Mouse (Mus musculus): ENCODE measurements around the gene Tbce. TPM values are rescaled to one million over a fixed set of nuclear protein-coding genes. Genes with fewer than 3 reads are reported as not detected.

The Tbce gene
- polyA plus RNA-seq, 1 experiment: 5.2 TPM

DNA sequence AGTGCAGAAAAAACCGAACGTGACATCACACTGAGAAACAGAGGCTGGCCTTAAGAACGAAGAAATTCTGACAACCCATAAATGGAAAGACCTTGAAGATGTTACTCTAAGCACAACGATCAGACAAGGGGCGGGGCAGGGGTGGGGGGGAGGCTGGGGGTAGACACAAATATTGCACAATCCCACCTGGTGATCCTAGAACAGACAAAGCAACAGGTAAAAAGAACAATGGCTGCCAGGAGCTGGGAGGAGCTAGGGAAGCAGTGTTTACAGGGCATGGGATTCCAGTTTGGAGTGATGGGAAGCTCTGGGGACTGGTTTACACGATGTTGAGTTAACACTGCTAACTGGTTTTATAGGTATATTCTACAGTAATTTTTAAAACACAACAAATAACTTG, 23.8 kb downstream of the Tbce start:
- H3K4me3 ChIP-seq (ENCODE audit: low read depth, low read length): no peak overlapping the region
- H3K4me1 ChIP-seq (ENCODE audit: control insufficient read depth, insufficient read depth, insufficient read length, low read length): no peaks in the 10 kb centered on the region; the same call in 1 of the 2 replicates
- no peak overlapping the region for H3K27ac ChIP-seq (ENCODE audit: insufficient read depth, low read depth, low read length)
- WGBS: 77% methylated on average over 6 of the region's 6 CpGs
- TF ChIP-seq POLR2A (IDR thresholded peaks at IDR 0.05; ENCODE audit: low read depth, low read length) (no peak), CTCF (IDR thresholded peaks at IDR 0.05; ENCODE audit: extremely low read depth, insufficient read length, insufficient replicate concordance, low read depth, low read length) (no peak)
- no peaks in the 10 kb centered on the region for H3K27me3 ChIP-seq (ENCODE audit: control insufficient read depth, insufficient read depth, low read length)
- H3K36me3 ChIP-seq (ENCODE audit: control insufficient read depth, insufficient read depth, low read length): peaks cover 26% of the 10 kb centered on the region

- H3K27me3 ChIP-seq (ENCODE audit: control insufficient read depth, insufficient read depth, low read length): no peaks in the 10 kb centered on the region
- 90% methylated on average over 4 of the region's 4 CpGs for WGBS
- H3K4me1 ChIP-seq (ENCODE audit: control insufficient read depth, insufficient read depth, insufficient read length, low read length): peaks cover 4% of the 10 kb centered on the region; the same call in 1 of the 2 replicates
- TF ChIP-seq CTCF (IDR thresholded peaks at IDR 0.05; ENCODE audit: extremely low read depth, insufficient read length, insufficient replicate concordance, low read depth, low read length): no peak
- no peak for TF ChIP-seq POLR2A (IDR thresholded peaks at IDR 0.05; ENCODE audit: low read depth, low read length)
- no peak overlapping the region for H3K27ac ChIP-seq (ENCODE audit: insufficient read depth, low read depth, low read length)
- H3K36me3 ChIP-seq (ENCODE audit: control insufficient read depth, insufficient read depth, low read length): peaks cover 29% of the 10 kb centered on the region
- H3K4me3 ChIP-seq (ENCODE audit: low read depth, low read length): no peak overlapping the region
Measured at GRCm38 (mm10) chr13:14014540-14014939, 24.9 kb downstream of the Tbce start.

GRCm38 (mm10) chr13:14014001-14014400, 25.4 kb downstream of the Tbce start:
- no peak for TF ChIP-seq POLR2A (IDR thresholded peaks at IDR 0.05; ENCODE audit: low read depth, low read length)
- TF ChIP-seq CTCF (IDR thresholded peaks at IDR 0.05; ENCODE audit: extremely low read depth, insufficient read length, insufficient replicate concordance, low read depth, low read length): no peak
- H3K27ac ChIP-seq (ENCODE audit: insufficient read depth, low read depth, low read length): no peak overlapping the region
- H3K36me3 ChIP-seq (ENCODE audit: control insufficient read depth, insufficient read depth, low read length): peaks cover 27% of the 10 kb centered on the region
- peaks cover 4% of the 10 kb centered on the region; the same call in 1 of the 2 replicates for H3K4me1 ChIP-seq (ENCODE audit: control insufficient read depth, insufficient read depth, insufficient read length, low read length)
- 90% methylated on average over 2 of the region's 2 CpGs for WGBS
- no peak overlapping the region for H3K4me3 ChIP-seq (ENCODE audit: low read depth, low read length)
- H3K27me3 ChIP-seq (ENCODE audit: control insufficient read depth, insufficient read depth, low read length): no peaks in the 10 kb centered on the region

DNA sequence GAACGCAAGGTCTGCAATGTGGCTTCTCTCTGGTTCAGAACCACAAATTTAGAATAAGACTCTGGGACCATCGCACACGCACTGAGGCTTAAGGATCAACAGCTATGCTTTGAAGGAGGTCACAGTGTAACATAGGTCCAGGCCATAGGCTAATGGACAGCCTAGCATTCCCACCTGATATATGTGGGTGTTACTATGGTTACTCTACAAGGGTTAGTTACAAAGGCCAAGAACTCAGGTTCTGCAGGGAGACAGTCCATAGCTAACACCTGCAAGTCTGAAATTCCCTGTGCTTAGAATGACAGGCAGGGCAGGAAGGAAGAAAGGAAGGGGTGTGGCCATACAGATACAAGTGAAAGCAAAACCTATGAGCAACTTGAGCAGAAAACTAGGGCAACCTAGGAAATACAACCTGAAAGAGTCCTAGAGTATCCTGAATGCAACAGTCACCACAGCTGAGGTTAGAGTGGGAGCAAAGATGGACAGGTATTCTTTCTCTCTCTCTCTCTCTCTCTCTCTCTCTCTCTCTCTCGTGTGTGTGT, 27.9 kb downstream of the Tbce start:
- H3K27ac ChIP-seq (ENCODE audit: insufficient read depth, low read depth, low read length): no peak overlapping the region
- H3K4me1 ChIP-seq (ENCODE audit: control insufficient read depth, insufficient read depth, insufficient read length, low read length): peaks cover 4% of the 10 kb centered on the region; the same call in 1 of the 2 replicates
- TF ChIP-seq CTCF (IDR thresholded peaks at IDR 0.05; ENCODE audit: extremely low read depth, insufficient read length, insufficient replicate concordance, low read depth, low read length) (no peak), POLR2A (IDR thresholded peaks at IDR 0.05; ENCODE audit: low read depth, low read length) (no peak)
- no peaks in the 10 kb centered on the region for H3K27me3 ChIP-seq (ENCODE audit: control insufficient read depth, insufficient read depth, low read length)
- 92% methylated on average over 4 of the region's 4 CpGs for WGBS
- H3K4me3 ChIP-seq (ENCODE audit: low read depth, low read length): no peak overlapping the region
- H3K36me3 ChIP-seq (ENCODE audit: control insufficient read depth, insufficient read depth, low read length): peaks cover 30% of the 10 kb centered on the region

GRCm38 (mm10) chr13:14006056-14006455, 33.4 kb downstream of the Tbce start:
- Histone ChIP-seq H3K4me3 (ENCODE audit: low read depth, low read length) (no peak overlapping the region), H3K36me3 (ENCODE audit: control insufficient read depth, insufficient read depth, low read length) (peaks cover 44% of the 10 kb centered on the region), H3K4me1 (ENCODE audit: control insufficient read depth, insufficient read depth, insufficient read length, low read length) (peaks cover 4% of the 10 kb centered on the region; the same call in 1 of the 2 replicates), H3K27me3 (ENCODE audit: control insufficient read depth, insufficient read depth, low read length) (no peaks in the 10 kb centered on the region), H3K27ac (ENCODE audit: insufficient read depth, low read depth, low read length) (no peak overlapping the region)
- no peak for TF ChIP-seq CTCF (IDR thresholded peaks at IDR 0.05; ENCODE audit: extremely low read depth, insufficient read length, insufficient replicate concordance, low read depth, low read length)
- no peak for TF ChIP-seq POLR2A (IDR thresholded peaks at IDR 0.05; ENCODE audit: low read depth, low read length)
- 64% methylated on average over 2 of the region's 2 CpGs for WGBS

DNA sequence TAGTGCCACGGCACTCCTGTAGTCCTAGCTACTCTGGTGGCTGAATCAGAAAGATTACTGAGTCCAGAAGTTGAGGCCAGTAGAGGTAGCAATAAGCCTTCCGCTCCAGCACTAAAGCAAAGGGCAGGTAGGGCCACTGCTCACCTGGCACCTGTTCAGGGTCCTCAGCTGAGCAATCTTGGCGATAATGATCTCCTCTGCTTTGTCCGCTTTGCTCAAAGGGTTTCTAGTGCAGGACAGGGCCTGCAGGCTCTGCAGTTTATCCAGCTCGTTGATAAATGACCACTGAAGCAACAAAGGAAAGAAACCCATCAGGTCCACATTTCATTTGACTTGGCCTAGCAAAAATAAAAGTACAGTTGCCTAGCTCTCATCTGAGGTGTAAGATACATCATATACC, 34.4 kb downstream of the Tbce start:
- TF ChIP-seq POLR2A (IDR thresholded peaks at IDR 0.05; ENCODE audit: low read depth, low read length): no peak
- no peak for TF ChIP-seq CTCF (IDR thresholded peaks at IDR 0.05; ENCODE audit: extremely low read depth, insufficient read length, insufficient replicate concordance, low read depth, low read length)
- Histone ChIP-seq H3K27ac (ENCODE audit: insufficient read depth, low read depth, low read length) (no peak overlapping the region), H3K4me3 (ENCODE audit: low read depth, low read length) (no peak overlapping the region), H3K4me1 (ENCODE audit: control insufficient read depth, insufficient read depth, insufficient read length, low read length) (peaks cover 4% of the 10 kb centered on the region; the same call in 1 of the 2 replicates), H3K27me3 (ENCODE audit: control insufficient read depth, insufficient read depth, low read length) (no peaks in the 10 kb centered on the region), H3K36me3 (ENCODE audit: control insufficient read depth, insufficient read depth, low read length) (peaks cover 48% of the 10 kb centered on the region)
- WGBS: 78% methylated on average over 5 of the region's 5 CpGs

- peaks cover 51% of the 10 kb centered on the region for H3K36me3 ChIP-seq (ENCODE audit: control insufficient read depth, insufficient read depth, low read length)
- H3K27me3 ChIP-seq (ENCODE audit: control insufficient read depth, insufficient read depth, low read length): no peaks in the 10 kb centered on the region
- H3K27ac ChIP-seq (ENCODE audit: insufficient read depth, low read depth, low read length): no peak overlapping the region
- 73% methylated on average over 4 of the region's 4 CpGs for WGBS
- no peak overlapping the region for H3K4me3 ChIP-seq (ENCODE audit: low read depth, low read length)
- H3K4me1 ChIP-seq (ENCODE audit: control insufficient read depth, insufficient read depth, insufficient read length, low read length): no peaks in the 10 kb centered on the region
- TF ChIP-seq CTCF (IDR thresholded peaks at IDR 0.05; ENCODE audit: extremely low read depth, insufficient read length, insufficient replicate concordance, low read depth, low read length) (no peak), POLR2A (IDR thresholded peaks at IDR 0.05; ENCODE audit: low read depth, low read length) (no peak)
Measured at GRCm38 (mm10) chr13:14004086-14004485, 35.4 kb downstream of the Tbce start.

Data from small intestine, adult 2 months (tissue).